Mouse (Mus musculus): Measurements from ENCODE around the gene Rps16. TPM values are rescaled to one million over a fixed set of nuclear protein-coding genes. Genes with fewer than 3 reads are reported as not detected.

Gene Rps16
- polyA plus RNA-seq, 1 experiment from 2014 or later = 824 TPM

GRCm38 (mm10) chr7:28368276-28368920 lies 17.9 kb downstream of the Rps16 start:
- peaks cover 16% of the 10 kb centered on the region for H3K4me1 ChIP-seq (ENCODE audit: control insufficient read depth, insufficient read depth, low read length)
- no peak overlapping the region for H3K27ac ChIP-seq (ENCODE audit: low read depth, low read length)
- no peaks in the 10 kb centered on the region for H3K27me3 ChIP-seq (ENCODE audit: control insufficient read depth, insufficient read depth, low read length)
- no peak overlapping the region for H3K4me3 ChIP-seq (ENCODE audit: low read depth, low read length)
- H3K9me3 ChIP-seq (ENCODE audit: control insufficient read depth, low read length) = no peaks in the 10 kb centered on the region
- DNase-seq (ENCODE audit: low spot score, missing footprints) = no peak
- no peak overlapping the region for H3K9ac ChIP-seq (ENCODE audit: low read length)
- H3K36me3 ChIP-seq (ENCODE audit: control insufficient read depth, insufficient read depth, low read length) = peaks cover 33% of the 10 kb centered on the region
- ATAC-seq (ENCODE audit: low FRiP score) = no peak
- H3K4me2 ChIP-seq = no peak overlapping the region
- WGBS = 92% methylated on average over 16 of the region's 16 CpGs

GRCm38 (mm10) chr7:28370051-28370450 lies 19.6 kb downstream of the Rps16 start:
- no peak for ATAC-seq (ENCODE audit: low FRiP score)
- peak overlapping the region; percentile 91 for H3K9ac ChIP-seq (ENCODE audit: low read length)

GRCm38 (mm10) chr7:28370977-28371513 lies 20.6 kb downstream of the Rps16 start:
- H3K4me1 ChIP-seq (ENCODE audit: control insufficient read depth, insufficient read depth, low read length) = peaks cover 20% of the 10 kb centered on the region
- H3K9me3 ChIP-seq (ENCODE audit: control insufficient read depth, low read length) = no peaks in the 10 kb centered on the region
- peak overlapping the region; percentile 89 for H3K4me2 ChIP-seq
- H3K4me3 ChIP-seq (ENCODE audit: low read depth, low read length) = peak overlapping the region; percentile 85
- no peaks in the 10 kb centered on the region for H3K27me3 ChIP-seq (ENCODE audit: control insufficient read depth, insufficient read depth, low read length)
- H3K9ac ChIP-seq (ENCODE audit: low read length) = peak overlapping the region; percentile 91
- 12% methylated on average over 11 of the region's 11 CpGs for WGBS
- H3K27ac ChIP-seq (ENCODE audit: low read depth, low read length) = peak overlapping the region; percentile 82
- DNase-seq (ENCODE audit: low spot score, missing footprints) = no peak
- no peak for ATAC-seq (ENCODE audit: low FRiP score)
- H3K36me3 ChIP-seq (ENCODE audit: control insufficient read depth, insufficient read depth, low read length) = peaks cover 21% of the 10 kb centered on the region

More at GRCm38 (mm10) chr7:28370051-28370450, 19.6 kb downstream of the Rps16 start:
- DNase-seq (ENCODE audit: low spot score, missing footprints) = no peak
- no peak overlapping the region for H3K27ac ChIP-seq (ENCODE audit: low read depth, low read length)
- H3K4me1 ChIP-seq (ENCODE audit: control insufficient read depth, insufficient read depth, low read length) = peaks cover 16% of the 10 kb centered on the region
- peaks cover 25% of the 10 kb centered on the region for H3K36me3 ChIP-seq (ENCODE audit: control insufficient read depth, insufficient read depth, low read length)
- peak overlapping the region; percentile 89 for H3K4me2 ChIP-seq
- 93% methylated on average over 14 of the region's 14 CpGs for WGBS
- H3K4me3 ChIP-seq (ENCODE audit: low read depth, low read length) = peak overlapping the region; percentile 85
- no peaks in the 10 kb centered on the region for H3K9me3 ChIP-seq (ENCODE audit: control insufficient read depth, low read length)
- no peaks in the 10 kb centered on the region for H3K27me3 ChIP-seq (ENCODE audit: control insufficient read depth, insufficient read depth, low read length)

GRCm38 (mm10) chr7:28371514-28371989 lies 21.1 kb downstream of the Rps16 start:
- H3K4me1 ChIP-seq (ENCODE audit: control insufficient read depth, insufficient read depth, low read length) = peaks cover 25% of the 10 kb centered on the region

DNA sequence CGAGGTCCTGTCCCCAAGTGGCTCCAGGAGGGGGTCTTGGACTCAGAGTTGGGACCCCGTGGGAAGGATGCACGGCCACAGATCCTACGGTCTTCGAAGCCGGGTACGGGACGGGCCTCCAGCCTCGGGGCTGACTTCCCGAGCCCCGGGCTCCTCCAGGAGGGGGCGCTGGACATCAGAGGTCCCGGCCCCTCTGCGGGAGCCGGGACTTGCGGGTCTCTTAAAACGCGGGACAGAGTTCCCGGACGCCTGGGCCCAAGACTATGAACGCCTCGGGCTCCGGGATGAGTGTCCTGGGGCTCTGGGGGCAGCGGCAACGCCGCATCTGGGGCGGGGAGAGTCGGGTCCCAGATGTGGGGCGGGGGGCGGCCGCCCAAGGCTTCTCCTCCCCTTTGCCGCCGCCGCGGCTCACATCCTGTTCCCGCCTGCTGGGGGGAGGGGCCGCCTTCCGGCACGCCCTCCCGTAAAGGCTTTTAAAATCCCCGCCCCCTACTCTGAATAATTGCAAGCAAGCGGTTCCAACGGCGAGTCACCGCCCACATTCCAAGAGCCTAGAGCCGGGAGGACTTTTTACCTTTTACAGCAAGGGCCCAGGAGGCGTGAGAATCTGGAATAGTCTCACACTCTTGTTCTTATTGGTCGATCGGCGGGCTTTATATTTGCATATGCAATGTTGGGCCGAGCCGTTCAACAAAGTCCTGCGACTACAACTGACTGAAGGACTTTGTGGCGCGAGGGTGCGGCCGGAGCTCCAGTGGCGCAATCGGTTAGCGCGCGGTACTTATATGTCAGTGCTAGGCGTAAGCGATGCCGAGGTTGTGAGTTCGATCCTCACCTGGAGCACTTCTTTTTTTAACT lies 22.0 kb downstream of the Rps16 start, which contains the start of gene Plekhg2:
Gene Plekhg2 (minus strand): TSS at position 349 of the 858 bp plus-strand sequence.
- Histone ChIP-seq H3K4me2 (peak within 1 kb of the TSS; percentile 89), H3K27ac (ENCODE audit: low read depth, low read length) (peak within 1 kb of the TSS; percentile 82), H3K27me3 (ENCODE audit: control insufficient read depth, insufficient read depth, low read length) (peaks cover 2% of the 10 kb centered on the region; the same call in 1 of the 2 replicates), H3K4me1 (ENCODE audit: control insufficient read depth, insufficient read depth, low read length) (peaks cover 25% of the 10 kb centered on the region), H3K9ac (ENCODE audit: low read length) (peak within 1 kb of the TSS; percentile 91), H3K9me3 (ENCODE audit: control insufficient read depth, low read length) (no peaks in the 10 kb centered on the region), H3K36me3 (ENCODE audit: control insufficient read depth, insufficient read depth, low read length) (peaks cover 15% of the 10 kb centered on the region), H3K4me3 (ENCODE audit: low read depth, low read length) (peak within 1 kb of the TSS; percentile 85)
- WGBS = under 1% methylated on average over 64 of the region's 66 CpGs
- ATAC-seq (ENCODE audit: low FRiP score) (peak; percentile 87), DNase-seq (ENCODE audit: low spot score, missing footprints) (peak; percentile 100)

More at GRCm38 (mm10) chr7:28371514-28371989, 21.1 kb downstream of the Rps16 start:
- H3K36me3 ChIP-seq (ENCODE audit: control insufficient read depth, insufficient read depth, low read length) = peaks cover 21% of the 10 kb centered on the region
- ATAC-seq (ENCODE audit: low FRiP score) = peak; percentile 20
- H3K4me2 ChIP-seq = peak overlapping the region; percentile 89
- WGBS = under 1% methylated on average over 35 of the region's 43 CpGs
- no peaks in the 10 kb centered on the region for H3K27me3 ChIP-seq (ENCODE audit: control insufficient read depth, insufficient read depth, low read length)
- H3K4me3 ChIP-seq (ENCODE audit: low read depth, low read length) = peak overlapping the region; percentile 85
- H3K27ac ChIP-seq (ENCODE audit: low read depth, low read length) = peak overlapping the region; percentile 82
- H3K9me3 ChIP-seq (ENCODE audit: control insufficient read depth, low read length) = no peaks in the 10 kb centered on the region
- DNase-seq (ENCODE audit: low spot score, missing footprints) = peak; percentile 92
- peak overlapping the region; percentile 91 for H3K9ac ChIP-seq (ENCODE audit: low read length)

DNA sequence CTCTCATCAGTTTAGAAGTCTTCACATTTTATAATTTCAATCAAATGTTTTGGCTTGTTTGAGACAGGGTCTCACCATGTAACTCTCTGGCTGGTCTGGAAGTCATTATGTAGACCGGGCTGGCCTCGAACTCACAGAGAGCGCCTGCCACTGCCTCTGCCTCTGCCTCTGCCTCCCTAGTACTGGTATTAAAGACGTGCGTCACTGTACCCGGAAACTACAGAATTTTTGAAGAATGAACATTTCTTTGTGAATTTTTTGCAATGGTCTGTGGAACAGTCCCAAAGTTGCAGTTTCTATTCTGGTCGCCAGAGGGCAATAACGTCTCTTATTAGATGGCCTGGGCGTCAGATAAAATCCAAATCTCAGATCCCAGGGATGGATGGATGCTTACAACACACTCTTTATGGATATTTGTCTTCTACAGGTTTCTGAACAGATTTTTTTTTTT lies 22.7 kb downstream of the Rps16 start:
- under 1% methylated on average over 9 of the region's 9 CpGs for WGBS
- Histone ChIP-seq H3K4me2 (peak overlapping the region; percentile 33), H3K9me3 (ENCODE audit: control insufficient read depth, low read length) (no peaks in the 10 kb centered on the region), H3K4me1 (ENCODE audit: control insufficient read depth, insufficient read depth, low read length) (peaks cover 26% of the 10 kb centered on the region), H3K27ac (ENCODE audit: low read depth, low read length) (no peak overlapping the region), H3K9ac (ENCODE audit: low read length) (no peak overlapping the region), H3K4me3 (ENCODE audit: low read depth, low read length) (peak overlapping the region; percentile 85), H3K27me3 (ENCODE audit: control insufficient read depth, insufficient read depth, low read length) (peaks cover 7% of the 10 kb centered on the region; the same call in 1 of the 2 replicates), H3K36me3 (ENCODE audit: control insufficient read depth, insufficient read depth, low read length) (peaks cover 8% of the 10 kb centered on the region)
- ATAC-seq (ENCODE audit: low FRiP score) (peak; percentile 9; the same call in 1 of the 2 replicates), DNase-seq (ENCODE audit: low spot score, missing footprints) (peak; percentile 98)

GRCm38 (mm10) chr7:28373891-28374495 lies 23.5 kb downstream of the Rps16 start:
- WGBS = 87% methylated on average over 7 of the region's 7 CpGs
- no peak for ATAC-seq (ENCODE audit: low FRiP score)
- no peak overlapping the region for H3K4me3 ChIP-seq (ENCODE audit: low read depth, low read length)
- no peak overlapping the region for H3K9ac ChIP-seq (ENCODE audit: low read length)
- peaks cover 34% of the 10 kb centered on the region for H3K4me1 ChIP-seq (ENCODE audit: control insufficient read depth, insufficient read depth, low read length)
- no peak overlapping the region for H3K4me2 ChIP-seq
- H3K36me3 ChIP-seq (ENCODE audit: control insufficient read depth, insufficient read depth, low read length) = peaks cover 2% of the 10 kb centered on the region; the same call in 1 of the 2 replicates
- H3K27me3 ChIP-seq (ENCODE audit: control insufficient read depth, insufficient read depth, low read length) = peaks cover 8% of the 10 kb centered on the region; the same call in 1 of the 2 replicates
- no peaks in the 10 kb centered on the region for H3K9me3 ChIP-seq (ENCODE audit: control insufficient read depth, low read length)
- H3K27ac ChIP-seq (ENCODE audit: low read depth, low read length) = no peak overlapping the region
- no peak for DNase-seq (ENCODE audit: low spot score, missing footprints)

- H3K36me3 ChIP-seq (ENCODE audit: control insufficient read depth, insufficient read depth, low read length) = no peaks in the 10 kb centered on the region
- peak overlapping the region; percentile 91; the same call in 1 of the 2 replicates for H3K27ac ChIP-seq (ENCODE audit: low read depth, low read length)
- peaks cover 8% of the 10 kb centered on the region; the same call in 1 of the 2 replicates for H3K27me3 ChIP-seq (ENCODE audit: control insufficient read depth, insufficient read depth, low read length)
- no peaks in the 10 kb centered on the region for H3K9me3 ChIP-seq (ENCODE audit: control insufficient read depth, low read length)
- ATAC-seq (ENCODE audit: low FRiP score) (no peak), DNase-seq (ENCODE audit: low spot score, missing footprints) (no peak)
- H3K4me2 ChIP-seq = no peak overlapping the region
- H3K9ac ChIP-seq (ENCODE audit: low read length) = no peak overlapping the region
- H3K4me3 ChIP-seq (ENCODE audit: low read depth, low read length) = no peak overlapping the region
- H3K4me1 ChIP-seq (ENCODE audit: control insufficient read depth, insufficient read depth, low read length) = peaks cover 37% of the 10 kb centered on the region
- 78% methylated on average over 10 of the region's 10 CpGs for WGBS
Observed at GRCm38 (mm10) chr7:28374647-28375046, 24.2 kb downstream of the Rps16 start.

Measured in midbrain, embryonic 11.5 days (tissue).